Mouse (Mus musculus) embryonic facial prominence, embryonic 15.5 days (tissue): ENCODE data around the gene Tmem52. TPM values are rescaled to one million over a fixed set of nuclear protein-coding genes. Genes with fewer than 3 reads are reported as not detected.
"Not testable (repeated sequence)": the region's sequence is repeated elsewhere in the genome, so short reads cannot be mapped to it uniquely, and the experiment has no call there.

Experiments used
- ATAC-seq: fragments of 200-750 bp; cut with Nextera tagmentation; 2 replicates; pipeline ENCODE4 v1.8.0; 2017; ENCODE audit warnings: low read depth, moderate TSS enrichment; ENCODE audit not compliant: insufficient number of reproducible peaks, low FRiP score, low TSS enrichment
- H3K27ac ChIP-seq: fragments of 300-500 bp; sonication (generic); replicated peaks from 2 replicates; pipeline ENCODE4 v1.5.1; 2015; ENCODE audit warnings: mild to moderate bottlenecking, inconsistent platforms
- H3K27me3 ChIP-seq: fragments of 300-500 bp; sonication (generic); 2 replicates; pipeline ENCODE4 v1.6.1; 2015; ENCODE audit warnings: inconsistent platforms
- H3K36me3 ChIP-seq: fragments of 300-500 bp; sonication (generic); 2 replicates; pipeline ENCODE4 v1.6.1; 2015; ENCODE audit warnings: mild to moderate bottlenecking, inconsistent platforms
- H3K4me1 ChIP-seq: fragments of 300-500 bp; sonication (generic); 2 replicates; pipeline ENCODE4 v1.6.1; 2015; ENCODE audit warnings: inconsistent platforms
- H3K4me2 ChIP-seq: fragments of 300-500 bp; sonication (generic); replicated peaks from 2 replicates; pipeline ENCODE4 v1.6.1; 2015; ENCODE audit warnings: mild to moderate bottlenecking, inconsistent platforms
- H3K4me3 ChIP-seq: fragments of 300-500 bp; sonication (generic); replicated peaks from 2 replicates; pipeline ENCODE4 v1.5.1; 2015; ENCODE audit warnings: mild to moderate bottlenecking, inconsistent platforms
- H3K9ac ChIP-seq: fragments of 300-500 bp; sonication (generic); 2 replicates; pipeline ENCODE4 v1.6.1; 2015; ENCODE audit warnings: inconsistent platforms
- H3K9me3 ChIP-seq: fragments of 300-500 bp; sonication (generic); replicated peaks from 2 replicates; pipeline ENCODE4 v1.6.1; 2016; ENCODE audit warnings: inconsistent platforms
- WGBS: fragments of 180-500 bp; shearing (Covaris S2); methylation state at CpG from one replicate; pipeline ENCODE4 v1.1.7; 2015; 5-methylcytosine and 5-hydroxymethylcytosine counted together
- polyA plus RNA-seq: library from polyadenylated mRNA; unstranded; fragments of >200 nt; fragmentation: Nextera tagmentation; extraction: Ambion mirVana; gene quantifications from 2 replicates; pipeline ENCODE4 v1.2.1, GENCODE M21; 2015

The Tmem52 gene
- polyA plus RNA-seq, 1 experiment from 2014 or later = 1.3 TPM

DNA sequence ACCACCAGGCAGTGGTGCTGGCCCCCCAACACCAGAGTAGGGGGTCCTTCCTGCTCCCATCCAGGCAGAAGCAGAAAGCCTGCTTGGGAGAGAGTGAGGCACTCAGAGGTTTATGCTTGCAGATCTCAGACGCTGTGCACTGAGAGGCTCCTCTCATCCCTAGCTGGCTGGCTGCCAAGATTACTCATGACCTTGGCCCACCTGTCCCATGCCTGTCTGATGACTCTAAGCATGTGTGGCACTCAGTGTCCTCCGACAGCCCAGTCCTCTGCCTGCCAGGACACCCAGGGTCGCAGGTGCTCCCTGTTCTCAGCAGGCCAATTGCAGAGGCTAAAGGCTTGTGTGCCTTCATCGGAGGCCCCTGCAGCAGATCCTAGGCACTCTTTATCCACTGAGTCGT, 4.4 kb downstream of the Tmem52 start:
- no peak for ATAC-seq
- Histone ChIP-seq H3K27ac (no peak overlapping the region), H3K4me2 (no peak overlapping the region), H3K4me3 (no peak overlapping the region), H3K27me3 (peaks cover 8% of the 10 kb centered on the region), H3K36me3 (no peaks in the 10 kb centered on the region), H3K9me3 (no peaks in the 10 kb centered on the region), H3K4me1 (peaks cover 6% of the 10 kb centered on the region; the same call in 1 of the 2 replicates), H3K9ac (no peak overlapping the region)
- WGBS = 50% methylated on average over 5 of the region's 5 CpGs

DNA sequence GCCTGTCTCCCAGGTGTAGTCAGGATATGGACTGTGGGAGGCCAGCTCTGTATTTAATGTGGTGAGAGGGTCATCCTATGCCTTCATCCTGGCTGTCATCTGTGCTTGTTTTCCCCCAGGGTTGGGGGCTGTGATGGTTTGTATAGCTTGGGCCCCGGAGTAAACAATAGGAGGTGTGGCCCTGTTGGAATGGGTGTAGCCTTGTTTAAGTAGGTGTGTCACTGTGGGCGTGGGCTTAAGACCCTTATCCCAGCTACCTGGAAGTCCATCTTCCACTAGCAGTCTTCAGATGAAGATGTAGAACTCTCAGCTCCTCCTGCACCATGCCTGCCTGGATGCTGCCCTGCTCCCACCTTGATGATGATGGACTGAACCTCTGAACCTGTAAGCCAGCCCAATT, 4.9 kb downstream of the Tmem52 start:
- not testable (repeated sequence) for H3K9ac ChIP-seq, H3K27ac ChIP-seq, ATAC-seq, H3K4me2 ChIP-seq, H3K27me3 ChIP-seq, H3K4me3 ChIP-seq, H3K36me3 ChIP-seq, H3K9me3 ChIP-seq, H3K4me1 ChIP-seq
- WGBS = 52% methylated on average over 2 of the region's 2 CpGs

DNA sequence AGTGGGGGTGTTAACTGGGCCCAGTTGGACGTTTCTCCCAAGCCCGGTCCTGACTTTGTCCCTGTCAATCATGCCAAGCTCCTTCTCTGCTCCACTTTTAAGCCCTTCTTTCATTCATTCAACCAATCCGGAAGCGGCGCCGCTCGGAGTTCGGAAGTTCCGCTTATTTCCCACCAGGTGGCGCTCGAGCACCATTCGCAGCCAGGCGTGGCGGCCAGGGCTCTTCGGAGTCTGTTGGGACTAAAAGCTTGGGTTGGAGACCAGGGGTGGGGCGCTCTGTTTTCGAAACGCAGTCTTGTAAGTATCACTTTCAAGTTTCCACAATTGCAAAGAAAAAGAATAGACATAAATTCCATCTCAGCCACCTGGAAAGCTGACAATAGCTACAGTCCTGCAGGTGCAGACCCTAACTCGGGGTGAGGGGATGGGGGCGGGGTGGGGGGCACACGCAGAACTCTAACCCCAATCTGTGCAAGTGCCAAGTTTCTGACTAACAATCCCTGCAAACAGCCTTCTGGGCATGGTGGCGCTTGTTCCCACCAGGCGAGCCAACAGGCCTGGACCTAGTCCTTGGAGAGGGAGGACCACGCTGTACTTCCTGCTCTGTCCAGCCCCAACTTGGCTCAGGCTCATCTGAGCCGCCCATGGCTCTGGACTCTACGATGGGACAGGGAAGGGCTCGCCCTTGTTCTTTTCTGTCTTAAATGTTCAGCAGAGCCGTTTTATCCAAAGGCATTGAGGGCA, 12.6 kb downstream of the Tmem52 start:
- no peaks in the 10 kb centered on the region for H3K9me3 ChIP-seq
- no peak overlapping the region for H3K27ac ChIP-seq
- H3K4me2 ChIP-seq = peak overlapping the region; percentile 44
- WGBS = 20% methylated on average over 28 of the region's 28 CpGs
- H3K27me3 ChIP-seq = no peaks in the 10 kb centered on the region
- no peaks in the 10 kb centered on the region for H3K36me3 ChIP-seq
- peaks cover 13% of the 10 kb centered on the region for H3K4me1 ChIP-seq
- peak; percentile 75 for ATAC-seq
- H3K9ac ChIP-seq = no peak overlapping the region
- peak overlapping the region; percentile 22; the same call in 1 of the 2 replicates for H3K4me3 ChIP-seq

- Histone ChIP-seq H3K27ac (no peak overlapping the region), H3K27me3 (no peaks in the 10 kb centered on the region), H3K9ac (no peak overlapping the region), H3K36me3 (no peaks in the 10 kb centered on the region), H3K4me3 (no peak overlapping the region), H3K4me2 (no peak overlapping the region), H3K4me1 (peaks cover 13% of the 10 kb centered on the region), H3K9me3 (no peaks in the 10 kb centered on the region)
- 84% methylated on average over 6 of the region's 6 CpGs for WGBS
- no peak for ATAC-seq
Observed at GRCm38 (mm10) chr4:155482125-155482480, 13.2 kb downstream of the Tmem52 start.

DNA sequence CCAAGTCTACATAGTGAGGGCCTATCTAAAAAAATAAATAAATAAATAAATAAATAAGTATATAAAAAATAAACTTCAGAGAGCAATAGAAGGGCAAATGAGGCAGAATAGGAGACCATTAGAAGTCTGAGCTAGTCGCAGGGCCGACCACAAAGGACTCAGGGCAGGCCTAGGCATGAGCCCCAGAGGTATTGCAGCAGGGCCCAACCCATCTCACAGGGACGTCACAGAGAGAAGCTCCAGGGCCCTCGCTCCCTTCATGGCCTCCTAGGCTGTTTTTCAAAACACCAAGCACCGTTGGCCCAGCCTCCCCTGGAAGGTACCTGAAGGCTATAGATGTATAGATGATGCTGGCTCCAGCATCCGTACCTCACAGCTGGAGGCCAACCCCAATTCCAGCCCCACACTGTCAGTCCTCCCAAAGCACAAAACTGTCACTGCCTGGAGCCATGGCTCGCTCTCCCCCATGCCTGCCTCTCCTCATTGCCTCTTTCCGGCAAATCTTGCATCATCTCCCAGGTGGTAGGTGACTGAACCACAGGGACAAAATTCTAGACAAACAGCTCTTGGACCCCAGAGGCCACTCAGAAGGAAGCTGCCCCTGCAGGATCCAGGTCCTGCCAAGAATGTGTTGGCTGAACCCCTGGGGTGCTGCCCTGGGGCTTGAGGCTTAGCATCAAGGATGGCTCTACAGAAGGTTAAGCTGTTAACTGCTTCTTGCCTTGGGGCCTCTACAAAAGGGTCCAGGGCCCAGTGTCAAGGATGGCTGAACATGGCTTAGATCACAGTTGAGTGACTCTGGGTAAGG, 14.0 kb downstream of the Tmem52 start:
- Histone ChIP-seq H3K36me3 (no peaks in the 10 kb centered on the region), H3K4me3 (no peak overlapping the region), H3K4me1 (peaks cover 17% of the 10 kb centered on the region), H3K4me2 (no peak overlapping the region), H3K27me3 (no peaks in the 10 kb centered on the region), H3K9ac (no peak overlapping the region), H3K27ac (no peak overlapping the region), H3K9me3 (no peaks in the 10 kb centered on the region)
- 48% methylated on average over 8 of the region's 8 CpGs for WGBS
- ATAC-seq = no peak

- ATAC-seq = no peak
- no peak overlapping the region for H3K4me3 ChIP-seq
Observed at GRCm38 (mm10) chr4:155485521-155485920, 16.6 kb downstream of the Tmem52 start.

DNA sequence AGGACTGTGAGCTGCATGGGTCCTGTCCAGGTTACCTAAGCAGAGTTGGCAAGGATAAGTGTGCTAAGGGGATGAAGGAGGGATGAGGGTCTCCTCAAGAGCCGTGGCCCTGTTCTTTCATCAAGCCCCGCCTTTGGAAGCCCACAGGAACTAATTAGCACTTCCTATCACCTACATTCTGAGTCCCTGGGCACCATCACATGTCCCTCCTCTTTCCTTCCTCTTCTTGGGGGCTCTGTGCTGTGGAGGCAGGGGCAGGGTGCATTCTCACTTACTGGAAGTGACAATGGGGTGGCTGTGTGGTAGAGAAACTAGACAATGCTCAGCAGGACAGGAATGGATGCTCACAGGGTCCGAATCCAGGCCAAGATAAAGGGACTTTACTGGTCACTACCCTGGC, 18.8 kb downstream of the Tmem52 start:
- Histone ChIP-seq H3K4me2 (no peak overlapping the region), H3K27ac (peak overlapping the region; percentile 66; the same call in 1 of the 2 replicates), H3K27me3 (no peaks in the 10 kb centered on the region), H3K4me1 (peaks cover 22% of the 10 kb centered on the region), H3K36me3 (no peaks in the 10 kb centered on the region), H3K4me3 (no peak overlapping the region), H3K9me3 (no peaks in the 10 kb centered on the region), H3K9ac (no peak overlapping the region)
- ATAC-seq = no peak
- WGBS = 30% methylated on average over 3 of the region's 3 CpGs

More at GRCm38 (mm10) chr4:155485521-155485920, 16.6 kb downstream of the Tmem52 start:
- H3K4me1 ChIP-seq = peaks cover 33% of the 10 kb centered on the region
- WGBS = 67% methylated on average over 3 of the region's 3 CpGs
- H3K9ac ChIP-seq = no peak overlapping the region
- H3K27ac ChIP-seq = no peak overlapping the region
- no peaks in the 10 kb centered on the region for H3K9me3 ChIP-seq
- H3K36me3 ChIP-seq = no peaks in the 10 kb centered on the region
- H3K4me2 ChIP-seq = no peak overlapping the region
- H3K27me3 ChIP-seq = no peaks in the 10 kb centered on the region

DNA sequence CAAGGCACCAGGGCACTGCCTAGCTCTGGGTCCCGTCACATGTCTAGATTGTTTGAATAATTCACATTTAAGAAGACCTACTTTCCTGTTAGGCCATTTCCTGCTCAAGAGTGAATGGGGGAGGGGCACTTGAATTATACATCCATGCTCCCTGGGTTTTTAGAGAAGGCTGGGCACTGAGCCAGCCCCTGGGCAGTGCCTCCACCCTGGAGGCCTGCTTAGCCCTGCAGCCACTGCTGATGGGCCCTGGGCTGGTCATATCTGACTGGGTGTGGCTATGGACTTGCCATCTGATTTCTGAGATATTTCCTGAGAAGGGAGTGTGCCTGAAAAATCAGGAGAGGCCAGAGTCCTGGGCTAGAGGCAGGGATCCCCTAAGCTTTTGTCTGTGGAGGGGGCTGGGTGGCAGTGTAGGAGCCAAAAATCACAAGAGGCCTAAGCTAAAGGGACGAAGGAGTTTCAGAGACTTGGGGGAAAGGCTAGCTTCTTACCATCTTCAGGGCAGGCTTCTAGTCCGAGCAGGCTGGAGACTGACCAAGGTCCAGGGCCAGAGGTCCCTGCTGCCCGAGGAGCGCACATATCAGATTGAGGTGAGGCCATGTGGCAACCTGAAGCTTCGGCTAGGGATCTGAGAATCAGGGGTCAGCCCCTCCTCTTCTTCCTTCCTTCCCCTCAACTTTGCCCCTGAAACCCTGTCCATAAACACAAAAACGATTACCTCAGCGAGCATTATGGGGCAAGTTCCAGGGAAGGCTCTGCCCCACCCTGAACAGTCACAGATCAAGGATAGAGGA, 19.5 kb downstream of the Tmem52 start:
- Histone ChIP-seq H3K4me3 (no peak overlapping the region), H3K9me3 (no peaks in the 10 kb centered on the region), H3K4me1 (peaks cover 25% of the 10 kb centered on the region), H3K27me3 (no peaks in the 10 kb centered on the region), H3K9ac (no peak overlapping the region), H3K4me2 (no peak overlapping the region), H3K36me3 (no peaks in the 10 kb centered on the region), H3K27ac (peak overlapping the region; percentile 66)
- WGBS = 65% methylated on average over 8 of the region's 8 CpGs
- ATAC-seq = 0 out of 2 replicates have a peak, but pooled peaks have one; percentile 21

DNA sequence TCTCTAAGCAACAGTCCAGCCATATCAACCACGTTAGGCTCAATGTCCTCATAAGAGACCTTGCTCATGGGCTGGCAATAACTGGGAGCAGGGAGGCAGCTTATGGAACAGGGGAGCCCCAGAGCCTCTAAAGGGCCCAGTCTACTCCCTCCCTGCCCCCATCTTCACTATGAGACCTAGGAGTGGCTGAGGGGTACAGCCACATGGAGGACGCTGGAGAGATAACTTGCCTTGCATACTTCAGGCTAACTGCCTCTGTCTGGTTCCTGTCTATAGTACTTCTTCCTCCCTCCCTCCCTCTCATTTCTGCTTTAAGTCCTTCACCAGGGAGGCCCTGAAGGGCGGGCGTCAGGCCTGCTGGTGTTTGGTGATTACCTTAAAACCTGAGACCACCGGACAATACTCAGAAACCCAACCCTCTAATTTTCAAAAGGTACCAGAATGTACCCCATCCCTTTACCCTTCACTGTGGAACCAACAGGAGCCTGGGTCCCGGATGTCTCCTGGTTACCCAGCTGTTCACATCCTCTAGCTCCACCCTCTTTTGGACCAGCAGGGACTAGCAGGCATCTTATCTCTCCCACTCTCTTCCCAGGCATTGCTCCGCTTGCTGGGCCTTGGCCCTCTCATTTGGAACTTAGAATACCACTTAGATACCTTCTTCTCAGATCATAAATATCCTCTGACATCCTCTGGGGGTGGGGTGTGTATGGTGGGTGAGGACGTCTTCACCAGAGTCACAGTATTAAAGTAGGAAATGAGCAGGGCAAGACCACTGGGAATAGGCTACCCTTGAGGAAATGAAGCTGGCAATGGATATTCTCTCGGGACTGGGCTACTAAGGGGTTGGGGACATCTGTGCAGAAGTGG, 20.4 kb downstream of the Tmem52 start:
- Histone ChIP-seq H3K27me3 (no peaks in the 10 kb centered on the region), H3K36me3 (no peaks in the 10 kb centered on the region), H3K4me2 (no peak overlapping the region), H3K9me3 (no peaks in the 10 kb centered on the region), H3K9ac (no peak overlapping the region), H3K4me1 (peaks cover 33% of the 10 kb centered on the region), H3K27ac (peak overlapping the region; percentile 66; the same call in 1 of the 2 replicates), H3K4me3 (no peak overlapping the region)
- no peak for ATAC-seq
- WGBS = 78% methylated on average over 9 of the region's 9 CpGs

DNA sequence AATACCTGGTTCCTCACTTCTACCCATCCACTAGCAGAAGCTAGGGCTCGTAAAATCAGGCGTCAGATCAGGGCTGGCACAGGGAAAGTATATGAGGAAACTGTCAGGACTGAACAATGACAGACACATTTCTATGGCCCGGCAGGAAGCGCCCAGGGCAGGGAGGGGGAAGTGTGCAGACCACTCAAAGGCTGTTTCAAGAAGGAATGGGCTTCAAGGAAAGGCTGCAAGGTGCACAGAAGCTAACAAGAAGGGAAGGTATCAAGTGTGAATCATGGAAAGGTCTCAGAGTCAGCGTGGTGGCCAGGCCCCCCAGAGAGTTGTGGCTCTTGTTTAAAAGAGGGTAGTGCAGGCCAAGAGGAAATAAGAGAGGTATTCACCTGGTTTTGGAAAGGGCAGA, 21.5 kb downstream of the Tmem52 start:
- Histone ChIP-seq H3K4me1 (peaks cover 41% of the 10 kb centered on the region), H3K4me3 (peak overlapping the region; percentile 72), H3K9me3 (no peaks in the 10 kb centered on the region), H3K27ac (peak overlapping the region; percentile 76), H3K9ac (peak overlapping the region; percentile 91), H3K27me3 (no peaks in the 10 kb centered on the region), H3K36me3 (no peaks in the 10 kb centered on the region), H3K4me2 (peak overlapping the region; percentile 81)
- ATAC-seq = no peak
- WGBS = 23% methylated on average over 5 of the region's 5 CpGs
